Mouse (Mus musculus) right cerebral cortex, postnatal 4 days (tissue): ENCODE measurements around the gene Elmo3.

Experiments
- DNase-seq: peaks from one replicate; pipeline ENCODE4 v3.0.0-alpha.2; 2022

Gene Elmo3

DNA sequence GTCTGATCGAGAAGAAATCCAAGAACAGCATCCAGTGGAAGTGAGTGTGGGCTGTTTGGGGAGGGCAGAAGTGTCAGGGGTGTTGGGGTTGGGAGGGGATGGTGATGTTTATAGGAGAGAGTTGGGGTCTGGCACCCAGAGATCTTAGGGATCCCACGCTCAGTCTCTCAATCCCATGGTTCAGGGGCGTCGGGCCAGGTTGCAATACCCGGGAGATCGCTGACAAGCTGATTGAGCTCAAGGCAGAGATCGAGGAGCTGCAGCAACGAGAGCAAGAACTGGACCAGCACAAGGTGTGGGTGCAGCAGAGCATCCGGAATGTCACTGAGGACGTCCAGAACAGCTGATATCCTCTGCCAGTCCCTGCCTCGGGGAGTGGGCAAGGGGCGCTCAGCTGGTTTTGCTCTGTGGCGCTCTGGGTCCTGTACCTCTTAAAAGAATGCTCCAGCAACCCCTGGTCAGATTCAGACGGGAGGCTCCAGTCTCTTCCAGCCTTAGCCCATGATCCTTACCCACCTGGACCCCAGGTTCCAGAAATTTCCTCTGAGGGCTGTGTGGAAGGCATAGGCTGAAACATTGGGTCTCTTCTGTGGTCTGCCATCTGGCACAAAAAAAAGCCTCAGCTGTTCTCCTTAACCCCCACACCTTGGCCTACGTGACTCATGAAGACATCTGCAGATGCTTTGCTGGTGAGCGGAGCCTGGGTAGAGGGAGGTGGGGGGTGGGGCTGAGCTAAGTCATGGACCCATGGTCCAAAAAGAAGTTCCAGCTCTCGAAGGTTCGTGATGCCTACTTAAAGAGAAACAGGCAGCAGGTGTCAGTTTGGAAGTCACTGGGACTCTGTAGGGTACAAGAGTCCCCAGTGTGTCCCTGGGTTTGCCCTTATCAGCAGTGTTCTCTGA lies 6.8 kb upstream of the Elmo3 start:
- no peak for DNase-seq

DNA sequence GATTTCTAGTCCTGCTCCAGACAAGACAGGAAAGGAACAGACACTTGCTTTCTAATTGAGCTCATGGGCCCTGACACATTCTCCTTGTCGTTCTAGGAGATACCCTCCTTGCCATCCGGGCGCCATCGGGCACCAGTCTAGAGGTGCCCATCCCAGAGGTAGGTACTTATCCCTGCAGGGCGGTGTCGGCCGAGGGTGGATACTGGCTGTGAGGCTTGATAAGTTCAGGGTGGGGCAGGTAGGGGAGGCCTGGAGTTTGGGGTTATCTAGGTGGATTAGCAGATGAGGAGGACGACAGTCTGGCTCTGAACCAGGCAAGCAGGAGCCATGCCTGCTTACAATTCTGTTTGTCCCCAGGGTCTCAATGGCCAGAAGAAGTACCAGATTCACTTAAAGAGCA lies 5.4 kb upstream of the Elmo3 start:
- no peak for DNase-seq

DNA sequence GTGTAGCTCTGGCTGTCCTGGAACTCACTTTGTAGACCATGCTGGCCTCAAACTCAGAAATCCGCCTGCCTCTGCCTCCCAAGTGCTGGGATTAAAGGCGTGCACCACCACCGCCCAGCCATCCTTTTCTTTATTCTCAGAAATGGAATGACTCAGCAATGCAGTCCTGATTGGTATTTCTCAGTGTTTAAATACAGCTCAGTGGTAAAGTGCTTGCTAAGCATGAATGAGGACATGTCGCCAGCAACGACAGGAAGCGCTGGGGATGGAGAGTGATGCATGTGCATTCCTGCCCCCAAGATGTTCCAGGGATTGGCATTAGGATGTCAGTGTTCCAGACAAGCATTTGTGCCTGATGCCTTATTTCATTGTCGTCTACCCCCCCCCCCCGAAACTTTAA lies 2.0 kb upstream of the Elmo3 start:
- DNase-seq: no peak

DNA sequence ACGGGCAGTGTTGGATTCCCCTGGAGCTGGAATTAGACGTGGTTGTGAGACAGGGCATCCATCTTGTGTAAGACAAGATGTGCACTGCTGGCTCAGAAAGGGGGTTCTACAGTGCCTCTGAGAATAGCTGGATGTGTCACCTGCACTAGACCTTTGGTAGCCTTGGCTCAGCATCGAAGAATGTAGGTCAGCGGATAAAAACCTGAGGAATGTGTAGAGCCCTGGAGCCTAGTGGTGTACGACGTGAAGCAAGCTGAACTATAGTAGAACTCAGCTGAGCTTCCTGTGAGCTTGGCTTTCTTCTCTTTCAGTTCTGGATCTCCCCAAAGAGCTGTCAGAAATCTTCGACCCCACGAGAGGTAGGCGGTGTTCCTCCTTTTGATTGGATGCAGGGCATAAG lies 1.5 kb upstream of the Elmo3 start:
- DNase-seq: no peak

DNA sequence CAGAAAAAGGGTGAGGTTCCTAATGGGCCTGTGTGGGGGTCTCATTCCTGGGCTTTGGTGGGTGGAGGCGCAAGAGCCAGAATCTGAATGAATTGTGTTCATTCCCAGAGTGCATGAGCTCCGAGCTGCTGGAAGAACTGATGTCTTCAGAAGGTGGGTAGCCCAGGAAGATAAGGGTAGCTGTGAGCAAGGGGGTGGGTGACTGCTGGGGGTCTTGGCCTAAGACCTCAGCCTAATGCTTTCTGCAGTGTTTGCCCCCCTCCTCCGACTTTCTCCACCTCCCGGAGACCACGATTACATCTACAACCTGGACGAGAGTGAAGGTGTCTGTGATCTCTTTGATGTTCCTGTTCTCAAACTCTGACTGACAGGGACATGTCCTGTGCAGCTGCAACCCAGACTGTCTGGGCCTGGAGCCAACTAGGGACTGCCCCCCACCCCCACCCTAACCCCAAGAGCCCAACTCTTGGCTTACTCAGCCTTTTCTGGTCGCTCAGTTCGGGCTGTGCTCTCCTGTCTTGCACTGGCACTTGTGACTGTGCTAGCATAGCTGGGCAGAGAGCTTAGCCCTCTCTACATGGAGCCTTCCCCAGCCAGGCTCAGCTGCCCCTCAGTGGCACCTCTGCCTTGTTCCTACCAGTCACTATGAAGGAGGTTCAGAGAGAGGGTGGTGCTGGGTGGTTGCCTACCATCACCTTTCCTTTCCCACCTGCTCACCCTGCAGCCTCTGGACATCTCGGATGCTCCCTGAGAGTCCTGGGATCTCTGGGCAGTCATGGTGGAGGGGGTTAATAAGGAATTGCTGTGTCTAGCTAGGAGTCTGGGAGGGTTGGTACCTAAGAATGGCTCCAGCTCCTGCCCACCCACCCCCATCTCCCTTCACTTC lies 833 bp upstream of the Elmo3 start:
- no peak for DNase-seq

DNA sequence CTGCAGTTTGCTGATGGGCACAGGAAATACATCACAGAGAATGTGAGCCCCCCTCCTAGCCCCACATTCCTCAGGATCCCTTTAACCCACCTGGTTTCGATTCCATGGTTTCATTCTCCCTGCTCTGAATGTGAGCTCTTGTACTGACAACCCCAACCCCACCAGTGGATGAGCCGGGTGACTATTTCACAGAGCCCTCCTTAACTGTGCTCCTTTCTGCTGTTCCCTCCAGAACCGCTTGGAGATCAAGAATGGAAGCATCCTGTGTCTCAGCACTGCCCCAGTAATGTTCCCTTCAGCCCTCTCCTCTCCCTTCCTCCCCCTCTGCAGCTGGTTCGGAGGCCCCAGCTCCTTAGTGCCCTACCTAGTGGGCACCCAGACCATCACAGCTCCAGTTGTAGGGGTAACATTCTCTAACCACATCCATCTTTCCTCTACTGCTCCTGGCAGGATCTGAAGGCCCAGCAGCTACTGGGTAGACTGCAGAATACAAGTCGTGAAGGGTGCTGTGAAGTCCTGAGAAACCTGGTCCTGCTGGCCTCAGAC lies 818 bp downstream of the Elmo3 start:
- no peak for DNase-seq

DNA sequence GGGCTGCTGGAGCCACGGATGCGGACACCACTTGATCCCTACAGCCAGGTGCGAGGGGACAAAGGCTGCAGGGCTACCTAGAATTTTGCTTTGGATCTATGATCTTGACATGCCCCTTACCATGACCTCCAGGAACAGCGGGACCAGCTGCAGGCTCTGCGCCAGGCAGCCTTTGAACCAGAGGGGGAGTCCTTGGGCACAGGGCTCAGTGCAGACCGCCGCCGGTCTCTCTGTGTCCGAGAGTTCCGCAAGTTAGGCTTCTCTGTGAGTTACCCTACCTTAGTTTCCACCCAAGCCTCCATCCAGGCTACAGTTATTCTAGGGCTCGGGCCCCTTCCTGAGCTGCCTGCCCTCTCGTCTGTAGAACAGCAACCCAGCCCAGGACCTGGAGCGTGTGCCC lies 2.3 kb downstream of the Elmo3 start:
- DNase-seq: no peak

DNA sequence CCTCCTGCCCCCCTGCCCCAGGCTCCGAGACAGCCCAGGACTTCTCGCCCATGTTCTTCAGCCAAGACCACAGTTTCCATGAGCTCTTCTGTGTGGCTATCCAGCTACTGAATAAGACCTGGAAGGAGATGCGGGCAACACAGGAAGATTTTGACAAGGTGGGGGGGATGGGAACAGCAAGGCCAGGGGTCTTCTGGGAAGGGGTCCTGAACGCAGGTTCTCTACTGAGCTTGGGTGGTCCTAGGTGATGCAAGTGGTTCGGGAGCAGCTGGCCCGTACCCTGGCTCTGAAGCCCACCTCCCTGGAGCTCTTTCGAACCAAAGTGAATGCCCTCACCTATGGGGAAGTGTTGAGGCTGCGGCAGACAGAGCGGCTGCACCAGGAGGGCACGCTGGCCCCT lies 3.0 kb downstream of the Elmo3 start:
- no peak for DNase-seq

DNA sequence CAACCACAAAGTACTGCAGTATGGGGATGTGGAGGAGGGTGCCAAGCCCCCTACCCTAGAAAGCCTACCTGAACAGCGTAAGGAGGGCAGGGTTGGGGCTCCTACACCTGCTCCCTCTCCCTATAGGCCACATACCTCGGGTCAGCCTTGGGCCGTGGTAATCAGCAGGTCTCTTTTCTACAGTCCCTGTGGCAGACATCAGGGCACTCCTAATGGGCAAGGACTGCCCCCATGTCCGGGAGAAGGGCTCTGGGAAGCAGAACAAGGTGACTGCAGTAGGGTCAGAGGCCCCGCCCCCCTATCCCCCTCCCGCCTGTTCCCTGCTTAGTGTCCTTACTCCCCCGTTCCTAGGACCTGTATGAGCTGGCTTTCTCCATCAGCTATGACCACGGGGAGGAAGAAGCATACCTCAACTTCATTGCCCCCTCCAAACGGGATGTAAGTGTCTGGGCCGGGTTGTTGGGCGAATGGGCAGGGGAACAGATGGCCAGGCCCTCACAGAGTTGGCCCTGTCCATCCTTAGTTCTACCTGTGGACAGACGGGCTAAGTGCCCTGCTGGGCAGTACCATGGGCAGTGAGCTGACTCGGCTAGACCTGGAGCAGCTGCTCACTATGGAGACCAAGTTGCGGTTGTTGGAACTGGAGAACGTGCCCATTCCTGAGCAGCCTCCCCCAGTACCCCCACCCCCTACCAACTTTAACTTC lies 3.9 kb downstream of the Elmo3 start:
- DNase-seq: no peak

DNA sequence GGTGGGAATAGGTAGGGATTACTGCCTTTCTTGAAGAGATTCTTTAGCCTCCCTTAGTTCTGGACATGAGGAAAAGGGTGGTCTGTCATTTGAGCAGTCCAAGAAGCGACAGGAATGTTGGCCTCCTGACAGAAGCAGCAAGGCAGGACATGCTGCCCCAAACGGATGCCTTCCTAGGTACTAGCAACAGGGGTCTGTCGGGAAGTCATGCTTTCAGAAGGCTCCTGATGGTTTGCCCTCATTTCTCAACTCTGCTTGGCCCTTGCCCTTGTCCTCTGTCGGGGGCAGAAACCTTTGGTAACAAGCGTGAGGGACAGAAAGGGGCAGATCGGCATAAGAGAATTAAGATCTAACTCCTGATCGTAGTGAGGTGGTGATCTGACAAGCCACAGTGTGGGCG lies 4.7 kb downstream of the Elmo3 start:
- DNase-seq: no peak

DNA sequence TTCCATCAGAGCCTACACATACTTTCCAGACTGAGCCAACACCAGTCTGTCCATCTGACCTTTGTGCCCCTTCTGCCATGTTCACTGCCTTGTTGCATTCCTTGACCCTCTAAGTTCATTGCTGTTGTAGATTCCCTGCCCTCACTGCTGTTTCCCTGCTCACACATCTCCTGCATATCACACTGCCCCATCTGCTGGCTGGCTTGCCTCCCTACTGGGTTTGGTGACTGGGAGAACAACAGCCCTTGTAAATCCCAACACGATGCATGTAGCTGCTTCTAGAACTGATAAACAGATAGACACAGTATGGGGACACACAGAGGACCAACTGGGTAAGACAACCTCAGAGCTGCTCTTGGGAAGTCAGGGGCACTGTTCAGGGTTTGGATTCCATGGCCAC lies 6.3 kb downstream of the Elmo3 start:
- no peak for DNase-seq

DNA sequence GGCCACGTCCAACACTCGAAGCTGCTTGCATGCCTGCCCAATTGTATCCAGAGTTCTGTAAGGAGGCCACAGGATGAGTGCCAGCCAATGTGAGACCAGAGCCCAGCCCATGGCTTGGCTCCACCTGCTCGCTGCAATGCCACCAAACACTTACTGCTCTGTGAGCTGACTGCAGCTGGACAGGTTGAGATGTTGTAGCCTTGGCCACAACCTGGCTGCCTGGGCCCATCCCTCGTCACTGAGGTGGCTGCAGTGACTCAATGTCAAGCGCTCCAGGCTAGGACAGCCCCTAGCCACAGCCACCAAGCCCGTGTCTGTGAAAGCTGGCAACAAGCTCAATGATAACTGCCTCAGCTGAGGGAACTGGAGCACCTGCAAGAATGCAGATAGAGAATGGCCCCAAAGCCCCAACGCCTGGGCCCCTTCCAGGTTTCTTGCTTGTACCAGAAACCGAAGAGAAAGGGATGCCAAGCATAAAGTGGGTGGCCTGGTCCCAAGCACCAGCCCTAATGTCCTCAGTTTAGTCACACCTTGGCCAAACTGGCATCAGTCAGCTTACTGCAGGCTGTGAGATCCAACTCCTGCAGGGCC lies 7.6 kb downstream of the Elmo3 start:
- no peak for DNase-seq

DNA sequence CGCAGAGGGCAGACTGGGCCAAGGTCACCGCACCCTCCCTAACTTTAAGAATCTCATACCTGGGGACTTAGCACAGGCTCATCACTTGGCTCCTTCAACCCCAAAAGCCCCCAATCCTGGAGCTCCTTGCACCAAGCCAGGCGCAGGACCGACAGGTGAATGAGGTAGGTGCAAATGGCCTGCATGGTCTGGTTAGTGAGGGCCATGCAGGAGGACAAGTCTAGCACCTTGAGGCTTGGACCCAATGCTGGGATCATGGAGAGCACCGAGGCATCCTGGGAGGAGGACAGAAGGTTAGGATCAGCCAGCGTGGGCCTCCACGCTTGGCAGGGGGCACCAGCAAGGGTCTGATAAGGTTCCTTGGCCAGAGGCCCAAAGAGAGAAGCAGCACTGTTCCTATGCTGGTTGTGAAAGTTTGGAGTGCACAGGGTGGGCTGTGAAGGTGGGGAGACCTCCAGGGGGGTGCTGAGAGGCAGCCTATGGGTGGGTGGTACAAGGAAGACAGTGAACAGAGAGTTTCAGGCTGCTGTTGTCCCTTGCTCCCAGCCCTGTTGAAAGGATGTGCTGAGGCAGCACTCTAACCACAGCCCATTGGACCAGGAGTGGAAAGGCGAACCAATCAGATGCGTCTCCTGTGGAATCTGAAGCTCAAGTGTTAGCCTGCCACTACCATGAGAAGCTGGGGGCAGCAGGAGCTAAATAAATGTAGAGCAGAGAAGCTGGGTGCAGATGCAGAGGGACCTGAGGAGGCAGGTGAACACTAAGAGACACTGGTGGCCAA lies 8.4 kb downstream of the Elmo3 start:
- DNase-seq: no peak

DNA sequence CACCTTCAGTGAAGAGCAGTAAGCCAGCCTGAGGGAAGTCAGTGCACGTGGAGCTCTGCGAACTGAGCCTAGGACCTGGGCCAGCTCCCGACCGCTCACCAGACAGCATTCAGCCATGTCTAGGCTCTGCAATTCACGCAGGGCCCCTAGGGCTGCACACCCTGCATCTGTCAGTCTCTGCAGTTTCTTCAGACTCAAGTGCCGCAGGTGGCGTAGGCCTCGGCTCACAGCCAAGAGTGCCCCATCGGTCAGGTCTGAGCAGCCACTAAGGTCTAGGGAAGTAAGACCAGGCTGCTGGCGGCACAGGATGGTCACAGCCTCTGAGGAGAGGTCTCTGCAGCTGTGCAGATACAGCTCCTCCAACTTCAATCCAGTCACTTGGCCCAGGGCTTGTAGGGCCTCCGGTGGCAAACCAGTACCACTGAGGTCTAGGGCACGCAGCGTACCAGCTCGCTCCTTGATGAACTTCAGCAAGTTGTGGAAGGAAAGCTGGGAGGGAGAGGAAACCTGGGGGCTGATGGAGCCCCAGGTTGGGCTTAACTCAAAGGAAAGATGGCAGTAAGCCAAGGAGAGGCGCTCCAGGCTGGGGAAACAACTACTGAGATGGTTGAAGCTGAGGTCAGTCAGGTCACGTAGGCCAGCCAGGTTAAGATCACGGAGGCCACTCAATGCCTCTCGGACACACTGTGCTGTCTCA lies 9.8 kb downstream of the Elmo3 start:
- no peak for DNase-seq

DNA sequence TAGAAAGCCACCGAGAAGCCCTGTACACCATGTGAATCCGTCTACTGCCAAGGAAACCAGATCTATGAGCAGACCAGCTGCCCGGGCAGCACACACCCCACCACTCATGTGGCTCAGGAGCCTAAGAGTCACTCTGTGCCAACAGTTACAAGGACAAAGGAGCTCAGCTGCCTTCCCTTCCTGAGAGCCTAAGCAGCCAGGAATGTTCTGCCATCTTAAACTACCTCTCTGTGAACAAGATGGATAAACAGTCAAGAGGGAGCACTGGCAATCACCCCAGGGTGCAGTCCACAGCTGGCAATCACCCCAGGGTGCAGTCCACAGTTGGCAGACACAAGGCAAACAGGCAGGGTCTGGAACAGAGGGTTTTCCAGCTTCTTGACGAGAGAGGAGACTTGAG lies 12.5 kb downstream of the Elmo3 start:
- DNase-seq: no peak

DNA sequence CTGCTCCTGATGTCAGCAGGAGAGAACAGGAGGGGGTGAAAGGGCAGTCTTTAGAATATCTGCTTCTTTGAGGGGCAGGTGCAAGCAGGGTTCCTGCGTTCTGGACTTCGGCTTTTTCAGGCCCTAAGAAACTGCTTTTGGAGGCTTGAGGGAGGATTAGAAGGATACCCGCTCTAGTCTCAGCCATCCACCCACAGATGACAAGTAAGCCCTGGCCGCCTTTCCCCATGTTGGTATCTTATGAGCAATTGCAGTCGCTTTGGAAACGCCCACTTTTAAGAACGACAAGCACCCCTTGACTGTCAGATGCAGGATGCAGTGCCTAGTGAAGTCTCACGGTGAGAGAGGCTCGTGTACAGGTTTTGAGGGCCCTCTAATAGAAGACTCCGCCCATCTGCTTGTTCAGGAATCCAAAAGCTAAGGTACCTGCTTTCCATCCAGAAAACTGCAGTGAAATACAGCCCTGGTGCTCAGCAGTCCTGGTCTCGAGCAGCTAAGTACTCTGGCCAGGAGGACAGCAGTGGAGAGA lies 13.3 kb downstream of the Elmo3 start:
- no peak for DNase-seq

DNA sequence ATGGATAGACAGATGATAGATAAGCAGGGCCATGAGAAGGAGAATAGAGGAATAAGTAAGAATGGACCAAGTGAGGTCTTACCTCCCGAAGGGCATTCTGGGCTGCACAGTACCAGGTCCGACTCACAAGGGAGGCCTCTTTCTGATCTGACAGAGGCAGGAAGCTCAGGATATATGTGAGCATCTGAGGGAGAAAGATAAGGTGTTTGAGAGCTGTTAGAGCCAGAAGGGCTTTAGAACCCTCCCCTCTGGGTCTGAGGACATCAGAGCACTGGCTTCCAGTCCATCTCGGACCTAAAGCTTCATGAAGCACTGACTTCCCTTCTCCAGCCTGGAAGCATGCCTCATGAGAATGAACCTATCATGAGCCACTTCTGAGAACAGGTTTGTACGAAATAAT lies 17.8 kb downstream of the Elmo3 start:
- no peak for DNase-seq

DNA sequence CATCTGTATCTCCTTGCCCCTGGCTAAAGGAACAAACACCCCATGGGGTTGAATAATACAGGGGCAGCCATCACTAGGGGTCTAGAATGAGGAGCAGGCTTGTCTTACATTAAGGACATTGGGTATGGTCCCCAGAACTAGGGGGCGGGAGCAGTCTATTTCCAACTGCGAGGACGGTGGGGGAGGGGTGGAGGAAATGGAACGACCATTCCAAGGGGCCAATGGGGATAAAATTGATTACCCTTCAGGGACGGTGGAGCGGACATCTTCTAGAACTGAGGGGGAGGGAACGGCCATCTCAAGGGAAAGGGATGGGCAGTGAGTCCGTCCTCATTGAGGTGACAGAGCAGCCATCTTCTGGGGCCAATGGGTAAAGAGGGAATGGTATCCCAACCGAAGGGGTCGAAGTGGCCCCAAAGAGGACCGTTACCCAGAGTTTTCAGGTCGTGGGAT lies 20.3 kb downstream of the Elmo3 start:
- DNase-seq: peak; percentile 54

DNA sequence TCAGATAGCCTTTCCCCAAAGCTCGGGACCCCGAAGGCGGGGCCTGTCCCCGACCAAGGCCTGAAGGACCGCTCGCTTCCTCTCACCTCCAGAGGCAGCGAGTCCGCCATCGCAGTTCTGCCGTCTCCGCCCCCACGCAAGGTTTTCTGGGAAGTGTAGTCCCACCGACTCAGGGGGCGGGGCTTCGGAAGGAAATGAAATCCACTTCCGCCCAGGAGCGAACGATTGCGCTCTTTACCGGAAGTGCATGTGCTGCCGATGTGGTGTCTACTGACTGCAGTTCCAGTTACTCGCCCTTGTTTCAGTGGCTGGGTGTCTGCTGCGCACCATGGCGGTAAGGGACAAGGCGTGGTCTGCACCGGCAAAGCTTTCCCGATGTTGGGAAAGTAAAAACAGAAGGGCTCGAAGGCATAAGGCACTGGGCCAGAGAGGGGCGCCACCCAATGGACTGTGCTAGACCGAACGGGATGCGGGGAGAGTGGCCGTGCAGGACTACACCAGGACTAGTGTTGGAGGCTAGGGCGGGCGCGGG lies 20.8 kb downstream of the Elmo3 start, which contains the start of the genes Lrrc29 and Tmem208:
Lrrc29 (minus strand) TSS at position 138 of the 532 bp plus-strand sequence.
Tmem208 (plus strand) TSS at position 214 of the 532 bp plus-strand sequence.
- peak; percentile 97 for DNase-seq

DNA sequence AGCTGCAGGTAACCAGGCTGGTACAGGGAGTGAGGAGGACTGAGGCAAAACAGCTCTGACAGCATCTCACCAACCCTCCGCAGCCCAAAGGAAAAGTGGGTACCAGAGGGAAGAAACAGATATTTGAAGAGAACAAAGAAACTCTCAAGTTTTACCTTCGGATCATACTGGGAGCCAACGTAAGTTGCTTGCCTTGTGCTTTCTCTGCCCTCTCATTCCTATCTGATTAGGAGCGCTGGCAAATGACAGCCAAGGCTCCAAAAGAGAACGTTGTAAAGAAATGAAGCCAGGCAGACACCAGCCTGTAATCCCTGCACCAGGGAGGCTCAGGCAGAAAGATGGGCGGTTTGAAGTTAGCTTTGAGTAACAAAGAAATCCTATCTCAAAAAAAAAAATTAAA lies 21.6 kb downstream of the Elmo3 start:
- DNase-seq: no peak
